Mouse (Mus musculus) neural tube, embryonic 14.5 days (tissue): Measurements from ENCODE around the gene Slc36a2. TPM values are rescaled to one million over a fixed set of nuclear protein-coding genes. Genes with fewer than 3 reads are reported as not detected.

Experiments
- ATAC-seq: fragments of 200-750 bp; cut with Nextera tagmentation; 2 replicates; pipeline ENCODE4 v1.8.0; 2017; ENCODE audit warnings: low read depth, mild to moderate bottlenecking, moderate TSS enrichment, moderate library complexity
- H3K27ac ChIP-seq: fragments of 300-500 bp; sonication (generic); 2 replicates; pipeline ENCODE4 v1.5.1; 2014; ENCODE audit warnings: low read depth, mild to moderate bottlenecking, control low read depth, low read length, moderate library complexity, mixed read lengths
- H3K27me3 ChIP-seq: fragments of 300-500 bp; sonication (generic); 2 replicates; pipeline ENCODE4 v1.6.1; 2014; ENCODE audit warnings: low read length; ENCODE audit not compliant: control insufficient read depth, insufficient read depth
- H3K36me3 ChIP-seq: fragments of 300-500 bp; sonication (generic); 2 replicates; pipeline ENCODE4 v1.6.1; 2014; ENCODE audit warnings: low read length, mixed read lengths; ENCODE audit not compliant: control insufficient read depth, insufficient read depth
- H3K4me1 ChIP-seq: fragments of 300-500 bp; sonication (generic); 2 replicates; pipeline ENCODE4 v1.6.1; 2014; ENCODE audit warnings: low read length; ENCODE audit not compliant: control insufficient read depth, insufficient read depth
- H3K4me2 ChIP-seq: fragments of 300-500 bp; sonication (generic); 2 replicates; pipeline ENCODE4 v1.6.1; 2014; ENCODE audit warnings: mild to moderate bottlenecking, low read depth, low read length, control low read depth
- H3K4me3 ChIP-seq: fragments of 300-500 bp; sonication (generic); 2 replicates; pipeline ENCODE4 v1.5.1; 2014; ENCODE audit warnings: low read depth, low read length, control low read depth, mixed read lengths
- H3K9ac ChIP-seq: fragments of 300-500 bp; sonication (generic); replicated peaks from 2 replicates; pipeline ENCODE4 v1.6.1; 2014; ENCODE audit warnings: low read depth, mild to moderate bottlenecking, control low read depth, low read length, mixed read lengths
- H3K9me3 ChIP-seq: fragments of 300-500 bp; sonication (generic); 2 replicates; pipeline ENCODE4 v1.6.1; 2016; ENCODE audit warnings: low read length; ENCODE audit not compliant: control insufficient read depth
- WGBS: fragments of 180-500 bp; shearing (Covaris S2); extraction: QIAGEN DNeasy Blood & Tissue Kit; methylation state at CpG from one replicate; pipeline ENCODE4 v1.1.7; 2014; 5-methylcytosine and 5-hydroxymethylcytosine counted together
- polyA plus RNA-seq: library from polyadenylated mRNA; unstranded; fragments of >200 nt; fragmentation: Nextera tagmentation; extraction: Ambion mirVana; gene quantifications from 2 replicates; pipeline ENCODE4 v1.2.1, GENCODE M21; 2014

Gene Slc36a2
- polyA plus RNA-seq, 1 experiment from 2014 or later = 0.11 TPM

- Histone ChIP-seq H3K9me3 (no peaks in the 10 kb centered on the region), H3K36me3 (no peaks in the 10 kb centered on the region), H3K4me3 (no peak overlapping the region), H3K9ac (no peak overlapping the region), H3K4me1 (no peaks in the 10 kb centered on the region), H3K4me2 (no peak overlapping the region), H3K27me3 (no peaks in the 10 kb centered on the region), H3K27ac (no peak overlapping the region)
- 100% methylated on average over 1 of the region's 1 CpGs for WGBS
- no peak for ATAC-seq
Observed at GRCm38 (mm10) chr11:55134407-55134806, 50.5 kb downstream of the Slc36a2 start.

- Histone ChIP-seq H3K9ac (no peak overlapping the region), H3K9me3 (no peaks in the 10 kb centered on the region), H3K4me1 (no peaks in the 10 kb centered on the region), H3K27me3 (no peaks in the 10 kb centered on the region), H3K27ac (no peak overlapping the region), H3K36me3 (no peaks in the 10 kb centered on the region), H3K4me3 (no peak overlapping the region), H3K4me2 (no peak overlapping the region)
- 94% methylated on average over 1 of the region's 1 CpGs for WGBS
- no peak for ATAC-seq
Observed at GRCm38 (mm10) chr11:55133204-55133603, 51.7 kb downstream of the Slc36a2 start.

- Histone ChIP-seq H3K4me2 (no peak overlapping the region), H3K27ac (no peak overlapping the region), H3K4me3 (no peak overlapping the region), H3K9ac (no peak overlapping the region), H3K9me3 (no peaks in the 10 kb centered on the region), H3K36me3 (no peaks in the 10 kb centered on the region), H3K27me3 (no peaks in the 10 kb centered on the region), H3K4me1 (no peaks in the 10 kb centered on the region)
- WGBS = 88% methylated on average over 1 of the region's 1 CpGs
- no peak for ATAC-seq
Observed at GRCm38 (mm10) chr11:55131946-55132345, 52.9 kb downstream of the Slc36a2 start.

GRCm38 (mm10) chr11:55131077-55131742 is 53.7 kb downstream of the Slc36a2 start:
- Histone ChIP-seq H3K4me2 (no peak overlapping the region), H3K27ac (no peak overlapping the region), H3K4me3 (no peak overlapping the region), H3K36me3 (no peaks in the 10 kb centered on the region), H3K9me3 (no peaks in the 10 kb centered on the region), H3K4me1 (no peaks in the 10 kb centered on the region), H3K27me3 (no peaks in the 10 kb centered on the region), H3K9ac (no peak overlapping the region)
- ATAC-seq = no peak
- WGBS = 92% methylated on average over 11 of the region's 11 CpGs

- Histone ChIP-seq H3K4me1 (no peaks in the 10 kb centered on the region), H3K9me3 (no peaks in the 10 kb centered on the region), H3K27me3 (no peaks in the 10 kb centered on the region), H3K27ac (no peak overlapping the region), H3K9ac (no peak overlapping the region), H3K4me2 (no peak overlapping the region), H3K4me3 (no peak overlapping the region), H3K36me3 (no peaks in the 10 kb centered on the region)
- no peak for ATAC-seq
- WGBS = 86% methylated on average over 3 of the region's 3 CpGs
Observed at GRCm38 (mm10) chr11:55128411-55128810, 56.5 kb downstream of the Slc36a2 start.

GRCm38 (mm10) chr11:55127937-55128336 is 56.9 kb downstream of the Slc36a2 start:
- WGBS = 82% methylated on average over 6 of the region's 6 CpGs
- H3K36me3 ChIP-seq = no peaks in the 10 kb centered on the region
- H3K9ac ChIP-seq = no peak overlapping the region
- H3K4me1 ChIP-seq = no peaks in the 10 kb centered on the region
- no peaks in the 10 kb centered on the region for H3K9me3 ChIP-seq
- H3K27me3 ChIP-seq = no peaks in the 10 kb centered on the region
- H3K4me3 ChIP-seq = no peak overlapping the region
- ATAC-seq = no peak
- H3K27ac ChIP-seq = no peak overlapping the region
- no peak overlapping the region for H3K4me2 ChIP-seq

GRCm38 (mm10) chr11:55126663-55127062 is 58.2 kb downstream of the Slc36a2 start:
- H3K4me2 ChIP-seq = no peak overlapping the region
- H3K27ac ChIP-seq = no peak overlapping the region
- WGBS = 90% methylated on average over 3 of the region's 3 CpGs
- H3K36me3 ChIP-seq = no peaks in the 10 kb centered on the region
- H3K27me3 ChIP-seq = no peaks in the 10 kb centered on the region
- no peak overlapping the region for H3K4me3 ChIP-seq
- H3K4me1 ChIP-seq = no peaks in the 10 kb centered on the region
- no peak overlapping the region for H3K9ac ChIP-seq
- no peaks in the 10 kb centered on the region for H3K9me3 ChIP-seq
- ATAC-seq = no peak

GRCm38 (mm10) chr11:55121430-55121829 is 63.4 kb downstream of the Slc36a2 start:
- no peak overlapping the region for H3K9ac ChIP-seq
- no peak for ATAC-seq
- no peak overlapping the region for H3K4me3 ChIP-seq
- no peaks in the 10 kb centered on the region for H3K27me3 ChIP-seq
- no peaks in the 10 kb centered on the region for H3K36me3 ChIP-seq
- no peaks in the 10 kb centered on the region for H3K9me3 ChIP-seq
- no peak overlapping the region for H3K27ac ChIP-seq
- H3K4me1 ChIP-seq = no peaks in the 10 kb centered on the region
- H3K4me2 ChIP-seq = no peak overlapping the region
- WGBS = 89% methylated on average over 1 of the region's 1 CpGs

GRCm38 (mm10) chr11:55120821-55121271 is 64.0 kb downstream of the Slc36a2 start:
- no peaks in the 10 kb centered on the region for H3K27me3 ChIP-seq
- H3K9ac ChIP-seq = no peak overlapping the region
- H3K27ac ChIP-seq = no peak overlapping the region
- H3K36me3 ChIP-seq = no peaks in the 10 kb centered on the region
- no peak overlapping the region for H3K4me2 ChIP-seq
- H3K4me1 ChIP-seq = no peaks in the 10 kb centered on the region
- 81% methylated on average over 8 of the region's 8 CpGs for WGBS
- H3K4me3 ChIP-seq = no peak overlapping the region
- no peaks in the 10 kb centered on the region for H3K9me3 ChIP-seq
- no peak for ATAC-seq
